Mouse (Mus musculus) midbrain, embryonic 10.5 days (tissue): ENCODE results near the gene Srcin1. TPM values are rescaled to one million over a fixed set of nuclear protein-coding genes. Genes with fewer than 3 reads are reported as not detected.

Experiments used
- DNase-seq: peaks from one replicate; pipeline ENCODE4 v3.0.0-alpha.2; 2017; ENCODE audit warnings: low spot score
- H3K27ac ChIP-seq: fragments of 300-500 bp; sonication (generic); replicated peaks from 2 replicates; pipeline ENCODE4 v1.5.1; 2016; ENCODE audit warnings: mild to moderate bottlenecking
- H3K27me3 ChIP-seq: fragments of 300-500 bp; sonication (generic); 2 replicates; pipeline ENCODE4 v1.6.1; 2016; ENCODE audit warnings: low read depth, mild to moderate bottlenecking; ENCODE audit not compliant: poor library complexity, severe bottlenecking
- H3K36me3 ChIP-seq: fragments of 300-500 bp; sonication (generic); 2 replicates; pipeline ENCODE4 v1.6.1; 2016; ENCODE audit warnings: mild to moderate bottlenecking, moderate library complexity
- H3K4me1 ChIP-seq: fragments of 300-500 bp; sonication (generic); 2 replicates; pipeline ENCODE4 v1.6.1; 2016
- H3K4me3 ChIP-seq: fragments of 300-500 bp; sonication (generic); 2 replicates; pipeline ENCODE4 v1.5.1; 2016; ENCODE audit warnings: mild to moderate bottlenecking, moderate library complexity
- H3K9me3 ChIP-seq: fragments of 300-500 bp; sonication (generic); replicated peaks from 2 replicates; pipeline ENCODE4 v1.6.1; 2016; ENCODE audit warnings: mild to moderate bottlenecking
- WGBS: fragments of 180-500 bp; shearing (Covaris S2); methylation state at CpG from one replicate; pipeline ENCODE4 v1.1.7; 2016; 5-methylcytosine and 5-hydroxymethylcytosine counted together
- polyA plus RNA-seq: library from polyadenylated mRNA; unstranded; fragments of >200 nt; fragmentation: Nextera tagmentation; extraction: Ambion mirVana; gene quantifications from 2 replicates; pipeline ENCODE4 v1.2.1, GENCODE M21; 2016

The Srcin1 gene
- polyA plus RNA-seq, 1 experiment from 2014 or later = 0.89 TPM

DNA sequence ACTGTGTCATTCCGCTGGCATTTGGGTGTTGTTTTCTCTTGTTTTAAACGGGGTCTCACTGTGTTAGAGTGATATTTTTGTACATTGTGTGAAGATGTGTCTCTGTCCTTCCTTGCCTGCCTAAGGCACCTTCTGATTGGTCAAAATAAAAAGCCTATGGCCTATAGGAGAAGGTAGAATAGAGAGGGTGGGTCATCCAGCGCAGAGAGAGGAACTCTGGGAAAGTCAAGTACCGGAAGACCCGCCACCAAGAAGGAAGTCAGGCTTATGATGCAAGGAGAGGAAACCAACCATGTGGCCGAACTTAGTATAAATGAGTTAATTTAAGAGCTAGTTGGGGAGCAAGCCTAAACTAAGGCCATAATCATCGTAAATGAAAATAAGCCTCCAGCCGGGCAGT, 23.1 kb upstream of the Srcin1 start:
- H3K36me3 ChIP-seq = no peaks in the 10 kb centered on the region
- H3K9me3 ChIP-seq = no peaks in the 10 kb centered on the region
- H3K4me1 ChIP-seq = peaks cover 24% of the 10 kb centered on the region
- H3K4me3 ChIP-seq = no peak overlapping the region
- no peak overlapping the region for H3K27ac ChIP-seq
- H3K27me3 ChIP-seq = peaks cover 12% of the 10 kb centered on the region
- DNase-seq = no peak
- 90% methylated on average over 8 of the region's 8 CpGs for WGBS

DNA sequence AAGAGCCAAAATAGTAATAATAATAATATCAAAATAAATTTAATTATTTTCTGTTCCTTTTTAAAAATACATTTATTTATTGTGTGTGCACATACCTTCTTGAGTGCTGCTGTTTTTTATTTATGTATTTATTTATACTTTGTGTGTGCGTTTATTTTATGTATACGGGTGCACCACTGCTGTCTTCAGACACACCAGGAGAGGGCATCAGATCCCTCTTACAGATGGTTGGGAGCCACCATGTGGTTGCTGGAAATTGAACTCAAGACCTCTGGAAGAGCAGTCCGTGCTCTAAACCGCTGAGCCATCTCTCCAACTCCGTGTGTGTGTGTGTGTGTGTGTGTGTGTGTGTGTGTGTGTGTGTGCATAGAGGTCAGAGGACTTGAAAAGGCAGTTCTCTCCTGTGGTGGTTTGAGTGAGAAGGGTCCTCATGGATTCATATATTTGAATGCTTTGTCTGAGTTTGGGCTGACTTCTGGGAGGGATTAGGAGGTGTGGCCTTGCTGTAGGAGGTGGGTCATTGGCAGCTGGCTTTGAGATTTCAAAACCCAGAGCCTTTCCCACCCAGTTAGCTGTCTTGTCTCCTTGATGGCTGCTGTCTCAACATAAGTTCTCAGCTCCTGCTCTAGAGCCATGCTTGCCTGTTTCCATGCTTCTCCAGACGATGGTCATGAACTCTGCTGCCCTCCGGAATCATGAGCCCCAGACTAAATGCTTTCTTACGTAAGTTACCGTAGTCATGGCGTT, 22.1 kb upstream of the Srcin1 start:
- Histone ChIP-seq H3K27me3 (peaks cover 7% of the 10 kb centered on the region), H3K36me3 (no peaks in the 10 kb centered on the region), H3K4me3 (no peak overlapping the region), H3K27ac (no peak overlapping the region), H3K4me1 (peaks cover 22% of the 10 kb centered on the region), H3K9me3 (no peaks in the 10 kb centered on the region)
- DNase-seq = no peak
- WGBS = 76% methylated on average over 10 of the region's 10 CpGs

DNA sequence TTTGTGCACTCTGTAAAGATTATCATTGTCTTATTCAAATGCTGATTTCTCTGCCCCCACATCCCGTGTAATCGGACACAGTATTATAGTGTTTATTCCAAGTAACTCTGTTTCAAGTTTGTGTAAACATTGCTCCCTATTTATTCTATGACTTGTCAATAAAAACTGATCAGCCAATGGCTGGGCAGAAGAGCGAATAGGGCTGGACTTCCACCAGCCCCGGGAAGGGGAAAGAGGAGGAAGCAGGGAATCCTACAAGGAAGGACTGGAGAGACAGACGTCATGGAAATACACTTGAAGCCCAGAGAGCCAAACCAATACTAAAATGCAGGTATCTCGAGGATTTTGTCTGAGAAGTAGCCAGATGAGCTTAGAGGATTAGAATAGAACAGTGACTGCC, 18.1 kb upstream of the Srcin1 start:
- no peaks in the 10 kb centered on the region for H3K36me3 ChIP-seq
- WGBS = 56% methylated on average over 6 of the region's 6 CpGs
- no peak overlapping the region for H3K27ac ChIP-seq
- no peak for DNase-seq
- H3K4me3 ChIP-seq = no peak overlapping the region
- peaks cover 29% of the 10 kb centered on the region for H3K4me1 ChIP-seq
- H3K27me3 ChIP-seq = peaks cover 30% of the 10 kb centered on the region
- no peaks in the 10 kb centered on the region for H3K9me3 ChIP-seq

DNA sequence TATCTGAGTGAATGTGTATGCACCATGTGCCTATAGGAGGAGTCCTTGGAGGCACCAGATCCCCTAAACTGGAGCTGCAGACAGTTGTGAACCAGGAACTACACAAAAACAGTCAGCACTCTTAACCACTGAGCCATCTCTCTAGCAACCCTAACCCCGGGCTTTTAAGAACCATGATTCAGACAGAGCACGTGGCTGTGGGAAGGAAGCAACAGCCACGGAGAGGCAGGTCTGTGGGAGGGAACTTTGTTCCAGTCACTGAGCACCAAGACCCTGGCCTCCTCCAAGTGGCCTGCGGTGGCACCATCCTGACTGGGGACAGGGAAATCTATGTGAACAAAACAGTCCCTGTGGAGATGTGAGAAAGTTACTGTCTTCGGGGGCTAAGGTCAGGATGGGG, 15.9 kb upstream of the Srcin1 start:
- no peak for DNase-seq
- Histone ChIP-seq H3K4me3 (no peak overlapping the region), H3K27me3 (peaks cover 46% of the 10 kb centered on the region), H3K27ac (peak overlapping the region; percentile 13; the same call in 1 of the 2 replicates), H3K4me1 (peaks cover 35% of the 10 kb centered on the region), H3K9me3 (no peaks in the 10 kb centered on the region), H3K36me3 (no peaks in the 10 kb centered on the region)
- 27% methylated on average over 5 of the region's 5 CpGs for WGBS

DNA sequence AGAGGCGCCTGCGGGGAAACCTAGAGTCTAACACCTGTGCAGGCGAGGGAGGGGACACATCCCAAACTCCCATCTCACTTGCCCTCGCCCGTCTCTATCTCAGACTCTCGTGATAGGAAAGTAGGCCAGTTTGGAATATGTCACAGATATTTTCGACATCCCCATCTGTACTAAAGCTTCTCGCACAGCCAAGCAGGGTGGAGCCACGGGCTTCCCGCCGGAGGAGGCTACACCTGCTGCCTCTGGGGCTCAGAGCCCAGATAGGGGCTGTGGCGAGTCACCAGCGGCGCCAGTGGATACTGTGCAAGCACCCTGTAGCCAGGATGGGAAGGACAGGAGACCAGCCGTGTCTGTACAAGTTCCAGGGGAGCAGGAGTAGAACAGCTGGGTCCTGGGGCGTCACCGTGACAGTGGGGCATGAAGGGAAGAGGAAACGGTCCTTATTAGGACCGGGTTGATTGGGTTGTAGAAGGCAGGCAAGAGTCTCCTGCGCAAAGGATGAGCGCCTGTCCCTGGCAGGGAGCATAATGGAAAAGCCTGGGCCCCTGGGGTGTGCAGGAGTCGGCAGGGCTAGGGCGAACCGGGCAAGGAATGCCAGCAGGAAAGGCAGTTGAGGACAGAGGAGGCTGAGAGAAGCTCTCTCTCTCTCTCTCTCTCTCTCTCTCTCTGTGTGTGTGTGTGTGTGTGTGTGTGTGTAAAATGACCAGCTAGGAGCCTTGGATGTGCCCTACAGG, 14.4 kb upstream of the Srcin1 start:
- DNase-seq = no peak
- Histone ChIP-seq H3K27ac (no peak overlapping the region), H3K4me1 (peaks cover 35% of the 10 kb centered on the region), H3K36me3 (no peaks in the 10 kb centered on the region), H3K9me3 (no peaks in the 10 kb centered on the region), H3K4me3 (no peak overlapping the region), H3K27me3 (peaks cover 47% of the 10 kb centered on the region)
- 31% methylated on average over 24 of the region's 24 CpGs for WGBS

DNA sequence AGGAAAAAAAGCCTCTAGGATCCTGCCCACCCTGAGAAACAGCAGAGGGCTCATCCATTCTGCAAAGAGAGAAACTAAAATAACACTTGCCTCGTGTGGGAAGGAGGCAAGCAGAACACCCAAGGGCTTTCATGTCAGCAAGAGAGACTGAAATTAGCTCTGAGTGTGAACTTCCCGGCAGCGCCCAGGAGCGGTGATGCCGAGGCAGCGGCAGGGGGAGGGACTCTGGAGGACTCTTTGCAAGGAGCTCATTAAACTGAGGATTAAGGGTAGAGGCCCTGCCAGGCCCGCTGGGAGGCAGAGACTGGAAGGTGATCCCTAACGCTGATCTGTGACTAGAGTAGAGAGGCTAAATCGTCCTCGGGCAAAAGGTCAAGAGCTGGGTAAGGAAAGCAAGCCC, 13.2 kb upstream of the Srcin1 start:
- DNase-seq = peak; percentile 61
- H3K4me3 ChIP-seq = no peak overlapping the region
- H3K36me3 ChIP-seq = no peaks in the 10 kb centered on the region
- 1% methylated on average over 10 of the region's 10 CpGs for WGBS
- no peaks in the 10 kb centered on the region for H3K9me3 ChIP-seq
- H3K27me3 ChIP-seq = peaks cover 47% of the 10 kb centered on the region
- H3K4me1 ChIP-seq = peaks cover 35% of the 10 kb centered on the region
- H3K27ac ChIP-seq = no peak overlapping the region

DNA sequence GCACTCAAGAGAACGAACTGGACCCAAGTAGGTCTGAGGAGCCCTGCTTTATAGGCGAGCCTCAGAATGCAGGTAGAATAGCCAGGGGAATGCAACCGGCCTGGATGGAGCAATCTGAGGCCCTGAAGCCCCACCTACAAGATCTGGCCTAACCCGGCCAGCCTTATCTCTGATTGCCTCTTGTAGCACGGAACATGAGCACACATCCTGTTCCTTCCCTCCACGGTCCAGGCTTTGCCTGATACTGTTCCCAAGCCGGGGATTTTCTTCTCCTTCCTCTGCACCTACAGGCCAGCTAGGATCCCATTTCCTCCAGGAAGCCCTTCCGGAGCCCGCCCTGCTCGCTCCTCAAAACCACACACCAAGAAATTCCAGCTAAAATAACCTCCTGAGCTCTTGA, 9.9 kb upstream of the Srcin1 start:
- Histone ChIP-seq H3K4me3 (no peak overlapping the region), H3K9me3 (no peaks in the 10 kb centered on the region), H3K4me1 (peaks cover 23% of the 10 kb centered on the region), H3K36me3 (no peaks in the 10 kb centered on the region), H3K27ac (no peak overlapping the region), H3K27me3 (peaks cover 34% of the 10 kb centered on the region)
- no peak for DNase-seq
- 76% methylated on average over 10 of the region's 10 CpGs for WGBS

DNA sequence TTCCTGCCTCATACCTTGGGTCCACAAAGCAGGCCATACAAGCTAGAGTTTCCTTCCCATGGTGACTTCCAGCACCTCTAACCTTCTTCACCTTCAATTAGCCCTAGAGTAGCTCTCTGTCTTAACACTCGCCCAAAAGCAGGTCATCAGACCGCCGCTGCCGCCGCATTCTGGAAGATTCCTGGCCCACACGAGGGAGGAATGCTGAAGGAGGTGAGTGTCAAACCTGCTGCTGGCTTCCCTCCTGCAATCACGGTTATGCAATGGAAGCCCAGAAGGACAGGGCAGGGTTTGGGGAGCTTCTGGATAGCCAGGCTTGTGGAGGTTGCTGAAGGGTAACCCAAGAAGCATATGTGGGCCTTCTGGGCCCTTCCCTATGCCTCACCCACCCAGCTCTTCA, 8.5 kb upstream of the Srcin1 start:
- peaks cover 32% of the 10 kb centered on the region for H3K27me3 ChIP-seq
- no peak overlapping the region for H3K27ac ChIP-seq
- no peak overlapping the region for H3K4me3 ChIP-seq
- no peak for DNase-seq
- H3K36me3 ChIP-seq = no peaks in the 10 kb centered on the region
- WGBS = 83% methylated on average over 7 of the region's 7 CpGs
- H3K4me1 ChIP-seq = peaks cover 15% of the 10 kb centered on the region
- H3K9me3 ChIP-seq = no peaks in the 10 kb centered on the region

DNA sequence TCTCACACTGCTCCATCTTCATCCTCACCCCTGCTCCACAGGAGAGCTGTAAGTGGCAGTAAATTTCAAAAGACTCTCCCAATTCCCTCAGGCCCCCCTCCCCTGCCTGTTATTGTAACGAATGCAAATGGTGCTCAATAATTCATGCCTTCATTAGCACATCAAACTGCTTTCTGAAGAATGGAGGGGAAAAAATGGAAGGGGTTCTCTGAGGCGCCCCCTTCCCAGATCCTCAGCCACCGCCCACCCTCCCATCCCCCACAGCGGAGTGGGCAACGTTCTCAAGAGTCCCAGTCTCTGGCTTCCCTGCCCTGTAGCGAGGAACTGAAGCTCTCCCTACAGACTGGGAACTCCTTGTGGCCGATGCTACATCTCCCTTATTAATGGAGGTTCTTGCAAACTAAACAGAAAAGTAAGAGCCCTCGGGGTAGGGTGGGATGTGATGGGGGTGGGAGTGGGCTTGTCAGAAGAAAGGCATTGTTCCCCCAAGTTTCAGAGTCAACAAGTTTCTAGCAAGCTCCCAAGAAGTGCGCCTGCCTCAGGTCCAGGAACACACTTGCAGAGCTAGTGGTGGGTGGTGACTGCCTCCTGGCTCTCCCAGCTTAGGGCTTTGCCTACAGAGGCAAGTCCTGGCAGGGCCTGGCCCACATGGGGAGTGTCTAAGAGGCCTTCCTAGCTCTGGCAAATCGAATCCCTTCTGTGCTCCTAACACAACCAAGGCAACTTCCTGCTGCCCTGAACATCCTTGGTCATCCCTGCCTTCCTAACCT, 3.3 kb upstream of the Srcin1 start:
- Histone ChIP-seq H3K4me3 (peak overlapping the region; percentile 22; the same call in 1 of the 2 replicates), H3K9me3 (no peaks in the 10 kb centered on the region), H3K27ac (peak overlapping the region; percentile 81), H3K27me3 (peaks cover 63% of the 10 kb centered on the region), H3K36me3 (no peaks in the 10 kb centered on the region), H3K4me1 (peaks cover 44% of the 10 kb centered on the region)
- WGBS = 20% methylated on average over 10 of the region's 10 CpGs
- peak; percentile 31 for DNase-seq

DNA sequence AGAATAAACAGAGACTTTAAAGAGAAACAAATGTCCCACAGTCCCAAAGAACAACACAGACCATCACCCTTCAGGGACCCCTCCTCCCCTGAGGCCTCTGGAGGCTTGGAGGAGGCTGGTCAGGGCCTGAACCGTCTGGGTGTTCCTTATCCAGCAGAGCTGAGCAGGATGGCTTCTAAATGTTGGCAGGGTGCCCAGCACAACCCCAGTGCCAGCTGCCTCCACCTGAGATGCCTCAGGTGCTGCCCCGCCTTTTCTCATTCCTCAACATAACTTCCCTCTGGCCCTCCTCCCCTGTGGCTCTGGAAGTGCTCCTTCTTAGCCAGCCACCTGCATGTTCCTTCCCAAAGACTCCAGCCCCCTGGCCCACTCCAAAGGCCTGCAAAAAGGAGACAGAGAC, 2.3 kb upstream of the Srcin1 start:
- no peaks in the 10 kb centered on the region for H3K36me3 ChIP-seq
- H3K9me3 ChIP-seq = no peaks in the 10 kb centered on the region
- H3K4me1 ChIP-seq = peaks cover 54% of the 10 kb centered on the region
- WGBS = 45% methylated on average over 2 of the region's 2 CpGs
- H3K27ac ChIP-seq = peak overlapping the region; percentile 81
- no peak for DNase-seq
- H3K4me3 ChIP-seq = peak overlapping the region; percentile 22; the same call in 1 of the 2 replicates
- peaks cover 73% of the 10 kb centered on the region for H3K27me3 ChIP-seq

DNA sequence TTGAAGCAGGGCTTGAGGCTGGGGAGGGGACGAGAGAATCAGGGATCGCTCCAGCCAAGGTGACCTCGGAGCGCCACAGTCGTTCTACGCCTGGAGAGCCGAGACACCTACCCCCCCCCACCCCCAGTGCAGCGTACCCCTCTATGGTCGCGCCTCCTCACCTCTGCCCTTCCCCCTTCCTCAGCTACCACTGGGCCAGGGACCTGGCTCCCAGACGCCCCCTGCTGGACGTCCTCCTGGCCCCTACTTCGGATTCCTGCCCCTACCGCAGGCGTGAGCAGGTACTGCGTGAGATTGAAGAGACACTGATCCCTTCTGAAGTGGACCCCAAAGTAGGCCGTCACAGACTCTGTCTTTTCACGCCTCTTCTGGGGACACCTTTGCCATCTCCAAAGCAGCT, 348 bp downstream of the Srcin1 start:
- H3K9me3 ChIP-seq = no peaks in the 10 kb centered on the region
- peak overlapping the region; percentile 79 for H3K4me3 ChIP-seq
- peak overlapping the region; percentile 95 for H3K27ac ChIP-seq
- WGBS = under 1% methylated on average over 18 of the region's 18 CpGs
- peaks cover 96% of the 10 kb centered on the region for H3K27me3 ChIP-seq
- peak; percentile 91 for DNase-seq
- peaks cover 80% of the 10 kb centered on the region for H3K4me1 ChIP-seq
- no peaks in the 10 kb centered on the region for H3K36me3 ChIP-seq

DNA sequence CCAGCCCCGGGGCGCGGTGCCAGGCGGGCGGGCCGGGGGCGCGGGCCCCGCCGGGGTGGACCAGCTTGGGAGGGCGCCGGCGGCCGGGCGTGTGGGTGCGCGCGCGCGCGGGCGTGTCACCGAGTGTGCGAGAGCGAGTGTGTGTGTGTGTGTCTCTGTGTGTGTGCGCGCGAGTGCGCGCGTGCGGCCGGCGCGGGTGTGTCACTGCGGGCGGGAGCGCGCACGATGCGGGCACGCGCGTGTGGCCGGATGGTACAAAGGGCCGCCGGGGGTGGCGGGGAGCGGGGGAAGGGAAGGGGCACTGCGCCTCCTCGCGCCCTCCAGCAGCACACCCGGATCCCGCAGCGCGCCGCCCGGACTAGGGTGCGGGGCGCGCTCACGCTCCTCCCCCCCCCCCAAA, 911 bp downstream of the Srcin1 start:
- H3K4me1 ChIP-seq = peaks cover 86% of the 10 kb centered on the region
- H3K27me3 ChIP-seq = peaks cover 97% of the 10 kb centered on the region
- peak overlapping the region; percentile 79 for H3K4me3 ChIP-seq
- WGBS = under 1% methylated on average over 60 of the region's 62 CpGs
- no peaks in the 10 kb centered on the region for H3K9me3 ChIP-seq
- peak; percentile 82 for DNase-seq
- no peaks in the 10 kb centered on the region for H3K36me3 ChIP-seq
- H3K27ac ChIP-seq = peak overlapping the region; percentile 95
